ENCODE assay signal across 8 mouse cellular contexts in the genomic region with DNA sequence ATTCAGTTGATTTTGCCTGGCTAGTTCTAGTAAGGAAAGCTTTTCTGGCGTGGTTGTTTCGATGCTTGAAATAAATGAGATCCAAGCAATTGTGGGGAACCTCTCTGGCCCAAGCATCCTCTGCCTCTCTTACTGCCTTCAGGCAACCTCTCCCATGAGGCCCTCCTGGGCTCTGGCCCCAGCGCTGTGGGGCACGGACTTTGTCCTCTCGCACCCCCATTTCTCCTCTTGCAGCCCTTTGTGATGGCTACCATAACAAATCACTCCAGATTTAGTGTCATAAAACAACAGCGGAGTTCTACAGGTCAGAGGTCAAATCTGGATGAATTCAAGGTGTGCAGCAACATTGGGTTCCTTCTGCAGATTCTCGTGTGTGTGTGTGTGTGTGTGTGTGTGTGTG. TPM values are rescaled to one million over a fixed set of nuclear protein-coding genes. Genes with fewer than 3 reads are reported as not detected.
DNase-seq lines count a peak whose midpoint lies in the region; ATAC-seq and TF ChIP-seq lines count a peak whose summit lies in the region.

No protein-coding gene starts in this region.

- ATAC-seq in kidney, postnatal 0 days (replicated peaks; ENCODE audit: low FRiP score, low read depth): no peak
- ATAC-seq in embryonic facial prominence, embryonic 15.5 days (ENCODE audit: insufficient number of reproducible peaks, low FRiP score, low TSS enrichment, low read depth): no peak
- ATAC-seq in intestine, embryonic 16.5 days: peak; percentile 50
- no peak for ATAC-seq in neural tube, embryonic 12.5 days (ENCODE audit: low FRiP score, low read depth)

- no peaks in the 10 kb centered on the region for H3K36me3 ChIP-seq in kidney, postnatal 0 days (ENCODE audit: insufficient read depth, low read length)
- no peaks in the 10 kb centered on the region for H3K36me3 ChIP-seq in embryonic facial prominence, embryonic 15.5 days
- no peaks in the 10 kb centered on the region for H3K36me3 ChIP-seq in intestine, embryonic 16.5 days (ENCODE audit: control insufficient read depth, insufficient read depth, low read length)
- H3K36me3 ChIP-seq in neural tube, embryonic 12.5 days: no peaks in the 10 kb centered on the region
- no peaks in the 10 kb centered on the region for H3K36me3 ChIP-seq in thymus, adult 2 months (ENCODE audit: control insufficient read depth, insufficient read depth, low read length)

- TF ChIP-seq POLR2A in thymus, adult 2 months (IDR thresholded peaks at IDR 0.05; ENCODE audit: control insufficient read depth, extremely low read depth, insufficient read depth, low read length, poor library complexity): no peak

- DNase-seq in kidney, postnatal 0 days (ENCODE audit: low spot score): no peak
- DNase-seq in kidney, adult 9 months: no peak
- no peak for DNase-seq in thymus, adult 2 months
- DNase-seq in right cerebral cortex, postnatal 14 days: no peak
- DNase-seq in frontal cortex, postnatal 36 days (ENCODE audit: low spot score in 2 of 2): no peak

- no peak for TF ChIP-seq CTCF in kidney, postnatal 0 days (IDR thresholded peaks at IDR 0.05; ENCODE audit: low read depth)
- TF ChIP-seq CTCF in thymus, adult 2 months (IDR thresholded peaks at IDR 0.05; ENCODE audit: borderline replicate concordance, control insufficient read depth, extremely low read depth, insufficient read depth, low read length, poor library complexity): no peak

- H3K4me1 ChIP-seq in kidney, postnatal 0 days (replicated peaks; ENCODE audit: insufficient read depth, low read length): peaks cover 6% of the 10 kb centered on the region; the same call in 1 of the 2 replicates
- H3K4me1 ChIP-seq in embryonic facial prominence, embryonic 15.5 days: peaks cover 29% of the 10 kb centered on the region
- peaks cover 39% of the 10 kb centered on the region for H3K4me1 ChIP-seq in intestine, embryonic 16.5 days (ENCODE audit: control insufficient read depth, insufficient read depth, low read length)
- H3K4me1 ChIP-seq in neural tube, embryonic 12.5 days: peaks cover 44% of the 10 kb centered on the region
- H3K4me1 ChIP-seq in thymus, adult 2 months (replicated peaks; ENCODE audit: control insufficient read depth, insufficient read depth, low read length): peaks cover 42% of the 10 kb centered on the region

- H3K27me3 ChIP-seq in kidney, postnatal 0 days (ENCODE audit: insufficient read depth, low read length): no peaks in the 10 kb centered on the region
- H3K27me3 ChIP-seq in embryonic facial prominence, embryonic 15.5 days: no peaks in the 10 kb centered on the region
- H3K27me3 ChIP-seq in intestine, embryonic 16.5 days (replicated peaks; ENCODE audit: control insufficient read depth, insufficient read depth, low read length): no peaks in the 10 kb centered on the region
- 0 out of 2 replicates have a peak, but pooled peaks cover 4% of the 10 kb centered on the region for H3K27me3 ChIP-seq in neural tube, embryonic 12.5 days (replicated peaks)
- no peaks in the 10 kb centered on the region for H3K27me3 ChIP-seq in thymus, adult 2 months (ENCODE audit: control insufficient read depth, insufficient read depth, low read length)

- H3K9ac ChIP-seq in kidney, postnatal 0 days (ENCODE audit: low read depth, low read length): no peak overlapping the region
- H3K9ac ChIP-seq in embryonic facial prominence, embryonic 15.5 days: no peak overlapping the region
- 0 out of 2 replicates have a peak overlapping the region, but pooled peaks have one; percentile 51 for H3K9ac ChIP-seq in intestine, embryonic 16.5 days (ENCODE audit: low read depth, low read length)
- H3K9ac ChIP-seq in neural tube, embryonic 12.5 days: peak overlapping the region; percentile 17; the same call in 1 of the 2 replicates

- no peak overlapping the region for H3K27ac ChIP-seq in kidney, postnatal 0 days
- H3K27ac ChIP-seq in embryonic facial prominence, embryonic 15.5 days (replicated peaks): no peak overlapping the region
- peak overlapping the region; percentile 46; the same call in 1 of the 2 replicates for H3K27ac ChIP-seq in intestine, embryonic 16.5 days (ENCODE audit: low read length)
- H3K27ac ChIP-seq in neural tube, embryonic 12.5 days: no peak overlapping the region
- H3K27ac ChIP-seq in thymus, adult 2 months (ENCODE audit: control insufficient read depth, insufficient read depth, low read length): no peak overlapping the region

- peak overlapping the region; percentile 36 for H3K4me2 ChIP-seq in kidney, postnatal 0 days (ENCODE audit: low read length)
- H3K4me2 ChIP-seq in embryonic facial prominence, embryonic 15.5 days (replicated peaks): peak overlapping the region; percentile 57
- H3K4me2 ChIP-seq in intestine, embryonic 16.5 days (ENCODE audit: low read depth, low read length): peak overlapping the region; percentile 85
- peak overlapping the region; percentile 49 for H3K4me2 ChIP-seq in neural tube, embryonic 12.5 days (replicated peaks)

- no peak overlapping the region for H3K4me3 ChIP-seq in kidney, postnatal 0 days (replicated peaks; ENCODE audit: low read depth, low read length)
- no peak overlapping the region for H3K4me3 ChIP-seq in embryonic facial prominence, embryonic 15.5 days (replicated peaks)
- H3K4me3 ChIP-seq in intestine, embryonic 16.5 days (ENCODE audit: low read length): no peak overlapping the region
- no peak overlapping the region for H3K4me3 ChIP-seq in neural tube, embryonic 12.5 days
- H3K4me3 ChIP-seq in thymus, adult 2 months (ENCODE audit: control insufficient read depth, insufficient read depth, low read length): no peak overlapping the region

- WGBS in kidney, postnatal 0 days: 48% methylated on average over 7 of the region's 7 CpGs
- WGBS in embryonic facial prominence, embryonic 15.5 days: 37% methylated on average over 7 of the region's 7 CpGs
- WGBS in intestine, embryonic 16.5 days: 33% methylated on average over 7 of the region's 7 CpGs
- 40% methylated on average over 7 of the region's 7 CpGs for WGBS in neural tube, embryonic 12.5 days
- 82% methylated on average over 7 of the region's 7 CpGs for WGBS in thymus, adult 2 months

- H3K9me3 ChIP-seq in kidney, postnatal 0 days (replicated peaks; ENCODE audit: low read length): no peaks in the 10 kb centered on the region
- H3K9me3 ChIP-seq in embryonic facial prominence, embryonic 15.5 days (replicated peaks): no peaks in the 10 kb centered on the region
- H3K9me3 ChIP-seq in intestine, embryonic 16.5 days (ENCODE audit: control insufficient read depth, low read length): no peaks in the 10 kb centered on the region
- peaks cover 2% of the 10 kb centered on the region; the same call in 1 of the 2 replicates for H3K9me3 ChIP-seq in neural tube, embryonic 12.5 days

RNA-seq across cellular contexts. Expression of gene Cstad, which starts 49.1 kb away (rescaled TPM):
- 2.1 and 2.7 TPM in 2 replicates for polyA plus RNA-seq in kidney, postnatal 0 days (2015; fragmentation: Nextera tagmentation; extraction: Ambion mirVana)
- polyA plus RNA-seq in embryonic facial prominence, embryonic 15.5 days (2015; fragmentation: Nextera tagmentation; extraction: Ambion mirVana): 1.8 and 3.2 TPM in 2 replicates
- polyA plus RNA-seq in intestine, embryonic 16.5 days (2015; fragmentation: Nextera tagmentation; extraction: Ambion mirVana): 0.58 and 0.99 TPM in 2 replicates
- 0.57 and 1.3 TPM in 2 replicates for polyA plus RNA-seq in neural tube, embryonic 12.5 days (2016; fragmentation: Nextera tagmentation; extraction: Ambion mirVana)
- polyA plus RNA-seq in thymus, adult 2 months (2012; rRNA removed): 1.7 and 2.9 TPM in 2 replicates

Comparison
In these comparisons a context has a peak if more than half of its experiments do, and no peak if none do; other contexts are left out.
1. H3K9ac ChIP-seq: peak in intestine, embryonic 16.5 days (single experiment) and neural tube, embryonic 12.5 days (single experiment); none in kidney, postnatal 0 days (single experiment) and embryonic facial prominence, embryonic 15.5 days (single experiment).
2. Peak in every context shown above with its lines, with median percentiles within 50 percentile points of each other: H3K4me2 ChIP-seq.